Mouse (Mus musculus) C2C12 (cell line): ENCODE data around the gene Casp9.

ENCODE experiments used
- CTCF ChIP-seq: IDR thresholded peaks from one replicate; pipeline ENCODE4 v1.5.1; 2011; ENCODE audit not compliant: control insufficient read depth, insufficient read depth, insufficient read length
- FOSL1 ChIP-seq: IDR thresholded peaks from one replicate; pipeline ENCODE4 v1.8.0; 2011; ENCODE audit warnings: mild to moderate bottlenecking, low read length; ENCODE audit not compliant: poor library complexity, insufficient read depth, severe bottlenecking
- MYOG ChIP-seq: IDR thresholded peaks from one replicate; pipeline ENCODE4 v1.6.1; 2011; ENCODE audit not compliant: control insufficient read depth, insufficient read length; ENCODE audit errors: extremely low read depth

- TF ChIP-seq CTCF (no peak), FOSL1 (no peak), MYOG (no peak)
Measured at GRCm38 (mm10) chr4:141811375-141811774, 18.0 kb downstream of the Casp9 start.
